Mouse (Mus musculus) erythroblast, adult 5-6 weeks (primary cell): ENCODE measurements around the gene Polr3gl. TPM values are rescaled to one million over a fixed set of nuclear protein-coding genes. Genes with fewer than 3 reads are reported as not detected.

Experiments used
- ATAC-seq: replicated peaks from 2 replicates; pipeline ENCODE4 v1.8.0; 2016; ENCODE audit warnings: moderate number of reproducible peaks, mild to moderate bottlenecking, moderate TSS enrichment, inconsistent platforms; ENCODE audit not compliant: poor library complexity, low FRiP score, severe bottlenecking
- total RNA-seq, 2 experiments: library from RNA; stranded (forward) in 1 of 2; stranded (reverse) in 1 of 2; fragments of 150-400 nt in 1 of 2; fragments of 200-764, 138-1000 nt in 1 of 2; gene quantifications; 2 replicates each; pipeline versions ENCODE4 v1.2.3 to v1.2.4; 2015 to 2017; ENCODE audit warnings: low replicate concordance in 2 of 2

Polr3gl gene
- total RNA-seq, 2 experiments from 2014 or later: 16.5 to 17.7 TPM

DNA sequence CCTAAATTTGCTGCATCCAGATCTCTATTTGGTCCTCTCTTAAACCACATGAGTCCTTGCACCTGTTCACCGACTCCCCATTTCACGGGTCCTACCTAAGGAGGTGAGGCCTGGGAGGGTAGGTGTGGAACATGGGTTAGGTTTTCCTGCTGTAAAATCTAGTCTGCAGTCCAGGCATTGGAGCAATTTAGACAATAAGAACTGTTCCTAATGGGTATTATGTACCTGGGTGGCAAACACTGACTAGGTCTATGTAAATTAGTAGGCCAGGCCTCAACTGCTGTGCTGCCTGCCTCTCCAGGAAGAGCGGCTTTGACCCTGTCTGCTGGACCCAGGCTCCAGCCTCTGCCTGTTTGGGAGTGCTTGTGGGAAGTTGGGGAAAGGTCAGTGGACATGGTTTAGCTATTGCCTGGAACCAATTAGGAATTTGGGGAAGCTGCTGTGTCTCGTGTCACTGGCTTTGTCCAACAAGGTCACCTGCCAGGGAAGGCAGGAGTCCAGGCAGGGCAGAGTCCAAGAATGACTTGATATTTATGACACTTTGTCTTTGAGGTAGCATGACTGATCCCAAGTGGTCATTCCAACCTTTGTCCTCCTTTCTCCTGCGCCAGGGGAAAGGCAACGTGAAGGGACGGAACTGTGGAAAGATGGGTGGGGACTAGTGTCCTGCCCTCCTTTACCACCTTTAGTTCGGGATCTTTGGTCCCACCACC, 18.6 kb downstream of the Polr3gl start:
- ATAC-seq: no peak

DNA sequence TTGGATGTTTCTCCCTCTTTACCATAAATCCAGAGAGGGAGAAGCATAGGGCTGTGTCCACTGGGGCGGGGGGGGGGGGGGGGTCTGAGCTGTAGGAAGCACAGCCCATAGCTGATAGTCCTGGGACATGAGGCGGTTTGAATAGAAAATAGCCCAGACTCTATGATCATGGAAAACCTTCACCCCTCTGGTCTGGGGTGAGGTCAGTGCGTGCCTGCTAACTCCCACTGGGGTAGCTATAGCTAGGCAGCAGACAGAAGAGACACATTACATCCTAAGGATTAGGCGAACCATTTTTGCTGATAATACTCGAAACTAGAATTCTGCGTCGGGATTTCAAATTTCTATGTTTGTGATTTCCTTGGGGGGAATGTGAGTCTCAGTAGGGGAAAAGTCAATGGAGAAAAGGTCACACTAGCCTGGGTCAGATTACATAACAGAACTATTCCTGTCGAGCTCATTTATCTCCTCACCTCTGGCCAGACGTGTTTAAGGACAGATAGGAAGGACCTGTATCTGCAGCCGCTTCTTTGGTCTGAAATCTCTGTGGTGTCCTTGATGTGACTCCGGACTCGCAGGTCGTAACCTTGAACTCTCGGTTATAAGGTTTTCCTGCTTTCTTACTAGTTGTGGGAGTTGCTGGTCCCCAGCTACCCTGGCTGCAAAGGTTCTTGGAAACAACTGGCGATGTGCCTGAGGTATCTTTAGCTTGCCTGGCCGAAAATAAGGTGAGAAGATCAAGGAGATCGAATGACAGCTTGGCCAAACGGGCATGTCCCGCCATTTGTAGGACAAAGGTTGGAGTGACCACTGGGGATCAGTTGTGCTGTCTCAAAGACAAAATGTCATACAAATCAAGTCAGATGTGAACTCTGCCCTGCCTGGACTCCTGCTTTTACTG, 20.1 kb downstream of the Polr3gl start:
- ATAC-seq: no peak

DNA sequence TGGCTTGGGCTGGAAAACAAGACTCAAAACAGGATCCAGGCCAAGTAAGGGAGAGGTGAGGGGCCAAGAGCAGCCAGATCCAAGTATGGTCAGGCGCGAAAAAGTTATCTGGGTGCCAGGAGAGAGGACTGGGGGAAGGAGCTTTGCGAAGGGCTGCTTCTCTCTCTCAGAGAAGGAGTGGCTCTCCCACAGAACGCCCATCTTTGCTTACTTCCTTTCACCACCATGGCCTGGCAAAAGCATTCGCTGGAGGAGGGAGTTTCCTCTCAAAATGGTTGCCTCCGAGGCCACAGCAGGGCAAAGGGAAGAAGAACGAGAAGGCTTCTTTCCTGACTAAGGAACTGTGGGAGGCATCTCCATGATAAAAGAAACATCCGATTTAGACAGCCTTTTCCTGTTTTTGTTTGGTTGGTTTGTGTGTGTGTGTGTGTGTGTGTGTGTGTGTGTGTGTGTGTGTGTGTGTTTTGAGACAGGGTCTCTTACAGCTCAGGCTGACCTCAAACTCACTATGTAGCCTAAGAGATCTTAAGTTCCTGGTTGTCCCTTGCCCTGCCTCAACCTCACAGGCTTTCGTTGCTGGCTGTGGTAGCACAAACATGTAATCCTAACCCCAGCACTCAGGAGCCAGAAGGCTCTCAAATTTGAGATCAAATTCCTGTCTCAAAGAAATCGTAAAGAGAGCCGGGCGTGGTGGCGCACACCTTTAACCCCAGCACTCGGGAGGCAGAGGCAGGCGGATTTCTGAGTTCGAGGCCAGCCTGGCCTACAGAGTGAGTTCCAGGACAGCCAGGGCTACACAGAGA, 21.9 kb downstream of the Polr3gl start:
- ATAC-seq: no peak

DNA sequence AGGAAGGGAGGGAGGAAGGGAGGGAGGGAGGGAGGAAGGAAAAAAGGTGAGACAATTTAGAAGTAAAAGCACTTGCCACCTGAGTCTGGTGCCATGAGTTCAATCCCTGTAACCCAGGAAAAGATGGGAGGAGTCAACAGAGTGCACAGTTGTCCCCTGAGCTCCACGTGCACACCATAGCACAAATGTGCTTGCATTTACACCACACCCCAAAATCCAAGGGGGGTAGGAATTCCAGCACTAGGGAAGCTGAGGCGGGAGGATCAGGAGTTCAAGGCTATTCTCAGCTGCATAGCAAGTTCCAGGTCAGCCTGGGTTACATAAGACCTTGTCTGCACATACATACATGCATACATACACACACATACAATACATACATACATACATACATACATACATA, 22.6 kb downstream of the Polr3gl start:
- no peak for ATAC-seq

DNA sequence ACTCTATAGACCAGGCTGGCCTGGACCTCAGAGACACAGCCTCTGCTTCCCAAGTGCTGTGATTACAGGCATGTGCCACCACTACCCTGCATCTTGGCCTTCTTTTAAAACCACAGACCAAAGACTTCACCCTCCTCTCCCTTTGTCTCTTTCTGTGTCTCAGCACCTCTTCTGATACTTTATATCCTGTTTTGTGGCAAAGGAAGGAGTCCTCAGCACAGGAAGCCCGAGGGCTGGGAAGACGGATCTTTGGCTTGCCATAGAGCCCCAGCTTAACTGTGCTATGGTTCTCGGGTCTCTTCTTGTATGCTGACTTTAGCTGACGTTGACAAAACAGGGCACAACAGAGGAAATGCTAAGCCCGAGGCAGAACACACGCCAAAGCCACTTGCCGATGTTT, 23.3 kb downstream of the Polr3gl start:
- ATAC-seq: no peak

DNA sequence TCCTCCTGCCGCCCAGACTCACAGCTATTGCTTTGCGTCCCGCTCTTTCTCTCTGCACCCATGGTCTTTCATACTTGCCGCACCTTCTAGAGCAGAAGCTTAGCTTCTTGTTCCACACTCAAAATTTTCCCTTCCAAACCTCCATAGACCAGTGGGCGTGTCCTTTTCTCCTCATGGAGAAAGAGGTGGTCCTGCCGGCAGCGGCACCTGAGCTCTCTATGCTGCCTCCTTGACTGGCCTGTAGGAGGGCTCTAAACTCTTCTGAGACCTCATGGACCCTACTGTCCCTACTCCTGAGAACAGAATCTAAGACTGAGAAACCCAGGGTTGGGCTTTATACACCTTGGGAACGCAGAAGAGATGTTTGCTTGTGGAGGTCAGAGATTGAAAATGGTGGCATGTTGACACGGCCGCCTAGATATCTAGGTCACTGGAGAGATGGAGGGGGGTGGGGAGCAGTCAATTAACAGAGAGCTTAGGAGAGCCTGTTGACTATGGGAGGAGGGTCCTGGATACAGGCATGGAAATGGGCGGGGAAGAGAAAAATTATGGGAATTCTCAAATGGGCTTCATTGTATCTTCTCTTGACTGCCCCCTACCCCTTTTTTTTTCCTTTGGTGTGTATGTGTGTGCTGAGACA, 23.9 kb downstream of the Polr3gl start:
- ATAC-seq: no peak

DNA sequence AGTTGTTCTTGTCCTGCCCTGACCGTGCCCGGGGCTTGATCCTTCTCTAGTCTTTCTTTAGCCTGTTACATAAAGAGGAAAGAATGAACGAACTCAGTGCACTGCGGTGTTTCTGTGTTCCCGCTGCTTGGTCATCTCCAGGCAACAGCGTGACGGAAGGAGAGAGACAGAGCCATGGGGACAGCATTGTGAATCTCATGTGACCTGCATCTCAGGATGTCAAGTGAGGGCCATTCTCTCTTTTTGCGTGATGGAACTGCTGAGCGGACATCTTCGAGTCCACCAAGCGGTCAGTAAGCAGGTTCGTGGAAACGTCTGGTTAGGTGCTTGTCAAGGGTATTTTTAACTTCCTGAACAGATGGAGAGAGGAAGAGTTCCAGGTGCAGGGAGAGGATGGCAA, 24.5 kb downstream of the Polr3gl start:
- no peak for ATAC-seq

DNA sequence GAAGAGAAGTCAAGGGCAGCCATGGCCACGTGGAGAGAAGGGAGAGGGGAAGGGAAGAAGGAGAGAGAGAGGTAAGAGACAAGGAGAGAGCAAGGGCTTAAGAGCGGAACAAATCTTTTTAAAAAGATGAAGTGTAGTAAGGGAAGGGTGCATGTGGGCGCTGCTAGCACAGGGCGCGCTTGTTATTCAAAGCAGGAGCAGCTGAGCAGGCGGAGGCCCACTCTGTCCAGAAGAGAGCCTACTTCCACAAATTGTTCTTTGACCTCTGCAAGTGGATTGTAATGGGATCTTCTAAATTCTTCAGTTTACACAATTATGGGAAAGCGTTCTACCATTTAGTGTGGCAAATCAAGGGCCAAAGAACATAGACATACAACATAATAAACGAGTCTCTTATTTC, 25.4 kb downstream of the Polr3gl start:
- ATAC-seq: no peak

DNA sequence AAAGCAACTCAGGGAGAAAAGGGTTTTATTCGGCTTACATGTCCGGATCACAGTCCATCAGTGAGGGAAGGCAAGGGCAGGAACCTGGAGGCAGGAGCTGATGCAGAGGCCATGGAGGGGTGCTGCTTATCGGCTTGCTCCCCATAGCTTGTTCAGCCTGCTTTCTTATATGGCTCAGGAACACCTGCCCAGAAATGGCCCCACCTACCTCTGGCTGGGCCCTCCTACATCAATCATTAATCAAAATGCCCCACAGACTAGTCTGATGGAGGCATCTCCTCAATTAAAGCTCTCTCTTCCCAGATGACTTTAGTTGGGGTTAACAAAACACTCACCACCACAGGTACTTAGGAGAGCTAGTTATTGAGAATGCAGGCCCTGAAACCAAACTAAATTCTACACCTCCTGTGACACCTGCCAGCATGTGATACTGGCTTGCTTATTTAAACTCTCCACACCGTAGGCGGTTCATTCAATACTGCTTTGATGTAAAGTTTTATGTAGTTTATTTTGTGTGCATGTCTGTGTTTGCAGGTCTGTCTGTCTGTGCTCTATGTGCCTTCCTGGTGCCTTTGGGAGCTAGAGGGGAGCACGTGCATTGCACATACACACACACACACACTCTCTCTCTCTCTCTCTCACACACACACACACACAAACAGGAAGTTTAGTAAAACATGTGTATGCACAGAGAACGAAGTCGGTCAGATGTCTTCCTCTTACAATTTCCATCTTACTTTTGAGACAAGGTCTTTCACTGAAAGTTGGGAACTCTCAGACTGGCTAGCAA, 27.1 kb downstream of the Polr3gl start:
- ATAC-seq: no peak

DNA sequence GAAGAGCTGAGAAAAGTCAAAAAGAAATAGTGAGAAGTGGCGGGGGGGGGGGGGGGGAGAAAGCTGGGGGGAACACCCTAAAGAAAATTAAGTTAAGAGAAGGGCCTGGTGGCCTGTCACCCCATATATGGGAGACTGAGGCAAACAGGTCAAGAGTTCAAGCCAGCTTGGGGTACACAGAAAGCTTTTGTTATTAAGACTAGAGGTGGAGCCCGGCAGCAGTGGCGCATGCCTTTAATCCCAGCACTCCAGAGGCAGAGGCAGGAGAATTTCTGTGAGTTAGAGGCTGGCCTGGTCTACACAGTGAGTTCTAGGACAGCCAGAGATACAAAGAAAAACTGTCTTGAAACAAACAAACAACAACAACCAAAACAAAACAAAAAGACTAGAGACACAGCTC, 28.9 kb downstream of the Polr3gl start:
- no peak for ATAC-seq

DNA sequence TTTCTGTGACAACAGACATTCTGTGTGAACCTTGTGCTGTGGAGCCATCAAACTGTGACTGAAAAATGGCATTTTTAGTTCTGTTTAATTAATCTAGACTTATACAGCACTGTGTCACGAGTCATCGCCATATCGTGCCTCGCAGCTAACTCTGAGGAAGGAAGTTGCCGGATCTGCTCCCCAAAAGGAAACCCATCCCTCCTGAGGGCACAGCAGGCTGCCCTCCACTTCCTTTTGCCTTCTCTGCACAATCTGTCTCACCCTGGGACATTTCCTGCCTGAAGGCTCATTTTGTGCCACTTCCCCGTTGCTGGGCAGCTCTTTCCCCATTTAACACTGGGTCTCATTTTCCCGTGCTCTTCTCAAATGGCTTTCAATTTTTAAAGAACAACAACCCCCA, 29.3 kb downstream of the Polr3gl start:
- no peak for ATAC-seq

DNA sequence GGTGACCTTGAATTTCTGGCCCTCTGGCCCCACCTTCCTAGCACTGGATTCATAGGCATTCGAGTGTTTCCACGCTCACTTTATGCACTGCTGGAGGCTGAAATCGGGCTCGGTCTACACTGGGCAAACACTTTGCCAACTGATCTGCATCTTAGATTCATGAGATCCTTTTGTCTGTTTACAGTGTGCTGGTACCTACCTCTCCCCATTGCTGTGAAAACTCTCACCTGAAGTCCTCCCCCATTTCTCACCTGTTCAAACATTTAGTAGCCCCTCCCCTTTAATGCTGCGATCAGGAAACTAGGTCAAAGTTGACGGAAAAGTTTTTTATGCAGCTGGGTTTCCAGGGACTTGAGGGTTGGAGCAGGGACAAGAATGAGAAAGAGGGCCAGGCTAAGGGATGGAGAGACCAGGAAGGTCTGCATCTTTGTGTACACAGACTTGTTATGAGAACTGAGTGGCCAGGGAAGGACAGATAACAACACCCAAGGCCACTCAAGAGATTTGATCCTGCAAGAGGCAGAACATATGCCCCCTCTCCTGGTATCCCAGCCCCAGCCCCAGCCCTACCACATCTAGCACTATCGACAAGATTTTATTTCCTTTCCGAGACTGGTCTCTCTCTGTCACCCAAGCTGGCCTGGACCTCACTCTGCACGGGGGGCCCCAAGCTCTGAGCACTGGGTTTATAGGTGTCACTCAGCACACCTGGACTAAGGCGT, 29.9 kb downstream of the Polr3gl start:
- ATAC-seq: no peak

DNA sequence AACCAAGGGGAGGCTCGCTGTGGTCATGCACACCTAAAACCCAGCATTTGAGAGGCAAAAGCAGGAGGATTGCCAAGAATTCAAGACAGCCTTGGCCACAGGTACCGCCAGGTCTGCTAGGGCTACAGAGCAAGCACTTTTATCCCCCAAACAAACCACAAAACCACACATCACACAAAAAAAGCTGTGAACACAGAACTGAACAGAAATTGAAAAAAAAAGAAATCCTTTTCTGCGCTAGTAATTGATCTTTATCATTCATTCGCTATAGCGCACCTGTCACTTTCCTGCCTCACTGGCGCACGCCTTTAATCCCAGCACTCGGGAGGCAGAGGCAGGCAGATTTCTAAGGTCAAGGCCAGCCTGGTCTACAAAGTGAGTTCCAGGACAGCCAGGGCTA, 30.7 kb downstream of the Polr3gl start:
- no peak for ATAC-seq

DNA sequence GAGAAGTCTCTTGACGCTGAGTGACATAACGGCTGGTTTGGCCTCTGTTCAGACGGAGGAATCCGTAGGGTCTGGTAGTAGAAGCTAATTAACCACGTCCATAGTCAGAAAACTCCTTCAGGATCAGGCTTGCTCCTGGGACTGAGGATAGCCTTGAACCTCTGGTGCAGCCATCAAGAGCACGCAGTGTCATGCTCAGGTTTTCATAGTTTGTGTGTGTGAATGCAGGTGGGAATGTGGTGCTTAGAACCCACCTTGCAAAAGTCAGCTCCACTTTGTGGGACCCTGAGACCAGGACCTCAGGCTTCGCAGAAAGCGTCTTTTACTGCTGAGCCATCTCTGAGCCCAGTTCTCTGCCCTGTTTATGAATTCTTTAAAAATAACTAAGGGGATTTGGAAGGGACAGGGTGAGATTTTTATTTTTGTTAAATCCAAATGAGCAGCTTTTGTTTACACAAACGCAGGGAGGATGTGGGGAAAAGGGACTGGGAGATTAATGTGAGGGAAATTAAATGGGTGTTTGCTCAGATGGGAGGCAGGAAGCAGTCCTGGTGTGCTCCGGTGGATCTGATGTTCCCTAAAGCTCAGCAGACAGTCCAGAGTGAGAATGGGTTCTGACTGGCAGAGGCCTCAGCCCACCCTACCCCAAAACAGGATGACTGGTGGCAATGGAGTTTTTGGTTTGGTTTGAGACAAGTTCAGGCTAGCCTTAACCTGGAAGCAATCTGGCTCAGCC, 31.9 kb downstream of the Polr3gl start:
- no peak for ATAC-seq

DNA sequence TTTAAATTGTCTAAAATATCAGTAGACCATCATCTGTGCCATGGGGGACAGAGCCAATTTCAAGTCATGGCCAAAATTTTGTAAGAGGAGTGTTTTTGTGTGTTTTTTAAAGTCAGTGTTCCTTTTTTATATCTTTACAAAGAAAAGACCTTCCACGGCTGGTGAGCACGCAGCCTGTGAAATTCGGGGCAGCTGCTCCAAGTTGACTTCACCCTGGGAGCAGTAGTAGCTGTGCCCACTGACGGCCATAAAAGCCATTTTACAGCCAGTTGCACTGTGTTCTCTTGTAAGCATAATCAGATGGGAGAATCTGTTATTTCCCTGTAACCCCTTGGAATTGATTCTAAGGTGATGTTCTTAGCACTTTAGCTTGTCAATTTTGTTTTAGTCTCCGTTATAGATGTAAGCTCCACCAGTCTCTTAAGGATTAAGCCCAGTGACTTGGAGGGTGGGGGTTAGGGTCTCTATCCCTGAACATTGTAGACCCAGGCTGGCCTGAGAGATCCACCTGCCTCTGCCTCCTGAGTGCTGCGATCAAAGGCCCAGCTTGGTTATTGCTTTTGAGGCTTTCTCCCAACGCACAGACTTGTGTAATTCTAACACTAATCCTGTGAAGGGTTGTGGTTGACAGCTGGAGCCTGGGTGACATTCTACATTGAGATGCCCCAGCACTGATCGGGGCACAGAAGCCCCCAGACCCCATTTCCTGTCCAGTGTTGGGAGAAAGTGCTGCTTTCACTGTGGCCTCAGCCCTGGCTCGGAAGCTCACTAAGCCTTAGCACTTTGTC, 32.9 kb downstream of the Polr3gl start:
- no peak for ATAC-seq

DNA sequence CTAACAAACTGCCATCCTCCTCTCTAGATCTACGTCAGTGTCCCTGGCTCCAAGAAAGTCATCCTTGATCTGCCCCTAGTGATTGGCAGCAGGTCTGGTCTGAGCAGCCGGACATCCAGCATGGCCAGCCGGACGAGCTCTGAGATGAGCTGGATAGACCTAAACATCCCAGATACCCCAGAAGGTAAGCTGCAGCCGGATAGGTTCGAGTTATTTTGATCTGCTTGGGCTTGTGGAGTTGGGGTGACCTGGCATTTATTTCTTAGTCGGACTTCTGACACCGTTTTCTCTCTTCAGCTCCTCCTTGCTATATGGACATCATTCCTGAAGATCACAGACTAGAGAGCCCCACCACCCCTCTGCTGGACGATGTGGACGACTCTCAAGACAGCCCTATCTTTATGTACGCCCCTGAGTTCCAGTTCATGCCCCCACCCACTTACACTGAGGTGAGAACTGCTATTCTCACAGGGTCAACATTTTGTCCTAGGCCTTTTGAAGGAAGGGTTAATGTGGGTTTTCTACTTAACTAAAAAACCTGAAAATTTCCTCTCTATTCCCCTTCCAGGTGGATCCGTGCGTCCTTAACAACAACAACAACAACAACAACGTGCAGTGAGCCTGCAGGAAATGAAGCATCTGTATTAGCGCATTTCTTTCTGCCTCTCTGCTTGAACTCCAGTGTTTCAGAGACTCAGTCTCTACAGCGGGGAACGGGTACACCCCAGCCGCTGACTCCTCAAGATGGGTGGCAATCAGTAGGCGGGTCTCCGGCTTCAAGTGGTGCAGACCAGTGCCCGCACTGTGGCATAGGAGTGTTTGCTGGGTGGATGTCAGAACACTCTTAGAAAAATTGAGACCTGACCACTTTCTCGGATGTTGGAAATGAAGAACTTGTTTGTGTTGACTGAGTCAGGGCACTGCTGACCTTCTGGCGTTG, 33.8 kb downstream of the Polr3gl start:
- peak; percentile 32 for ATAC-seq
